Mouse (Mus musculus): Measurements from ENCODE around the gene Rhod.

GRCm38 (mm10) chr19:4477345-4478189 lies 38.3 kb upstream of the Rhod start, which contains the start of gene Syt12:
- TF ChIP-seq POLR2A (IDR thresholded peaks at IDR 0.05; ENCODE audit: low read depth, low read length) (no peak), CTCF (IDR thresholded peaks at IDR 0.05; ENCODE audit: extremely low read depth, insufficient read depth, insufficient read length, insufficient replicate concordance) (no peak)

All from spleen, adult 2 months (tissue).